Mouse (Mus musculus): ENCODE data around the gene Ebp.

The Ebp gene

GRCm38 (mm10) chrX:8192126-8192639, 1.1 kb downstream of the Ebp start:
- no peak for DNase-seq (ENCODE audit: low spot score in 2 of 2)

GRCm38 (mm10) chrX:8182871-8183540, 10.3 kb downstream of the Ebp start:
- DNase-seq (ENCODE audit: low spot score in 2 of 2) = no peak

GRCm38 (mm10) chrX:8179646-8180045, 13.7 kb downstream of the Ebp start:
- no peak for DNase-seq (ENCODE audit: low spot score in 2 of 2)

GRCm38 (mm10) chrX:8178871-8179270, 14.4 kb downstream of the Ebp start:
- DNase-seq (ENCODE audit: low spot score in 2 of 2) = no peak

GRCm38 (mm10) chrX:8175504-8176385, 17.6 kb downstream of the Ebp start, which contains the start of gene Tbc1d25:
TSS of gene Tbc1d25 (minus strand) at chrX:8176181.
- DNase-seq (ENCODE audit: low spot score in 2 of 2) = peak; percentile 76 to 82

- no peak for DNase-seq (ENCODE audit: low spot score in 2 of 2)
Measured at GRCm38 (mm10) chrX:8175169-8175503, 18.2 kb downstream of the Ebp start.

GRCm38 (mm10) chrX:8167716-8168647, 25.3 kb downstream of the Ebp start:
- DNase-seq (ENCODE audit: low spot score in 2 of 2) = no peak

- DNase-seq (ENCODE audit: low spot score in 2 of 2) = no peak
Measured at GRCm38 (mm10) chrX:8164471-8164870, 28.8 kb downstream of the Ebp start.

GRCm38 (mm10) chrX:8163076-8163475, 30.2 kb downstream of the Ebp start:
- DNase-seq (ENCODE audit: low spot score in 2 of 2) = peak in 1 of 2 experiments; percentile 34

- peak; percentile 77 to 88 for DNase-seq (ENCODE audit: low spot score in 2 of 2)
Measured at GRCm38 (mm10) chrX:8145153-8145991, 47.9 kb downstream of the Ebp start, which contains the start of gene Rbm3. TSS of gene Rbm3 (minus strand) at chrX:8145880.

GRCm38 (mm10) chrX:8143750-8144149, 49.6 kb downstream of the Ebp start:
- DNase-seq (ENCODE audit: low spot score in 2 of 2) = no peak

GRCm38 (mm10) chrX:8142948-8143347, 50.4 kb downstream of the Ebp start:
- DNase-seq (ENCODE audit: low spot score in 2 of 2) = no peak

GRCm38 (mm10) chrX:8141058-8141457, 52.3 kb downstream of the Ebp start:
- no peak for DNase-seq (ENCODE audit: low spot score in 2 of 2)

GRCm38 (mm10) chrX:8140446-8140845, 52.9 kb downstream of the Ebp start:
- DNase-seq (ENCODE audit: low spot score in 2 of 2) = no peak

GRCm38 (mm10) chrX:8139480-8139879, 53.8 kb downstream of the Ebp start:
- DNase-seq (ENCODE audit: low spot score in 2 of 2) = no peak

GRCm38 (mm10) chrX:8135886-8136285, 57.4 kb downstream of the Ebp start:
- DNase-seq (ENCODE audit: low spot score in 2 of 2) = no peak
